Mouse (Mus musculus): Measurements from ENCODE around the gene Wbp1l.

GRCm38 (mm10) chr19:46598720-46599252 is at the start of gene Wbp1l:
- TF ChIP-seq POLR2A (IDR thresholded peaks at IDR 0.05; ENCODE audit: extremely low read depth, insufficient read depth, low read length) = peak; percentile 56; the same call in 1 of the 2 replicates
- no peak for TF ChIP-seq CTCF (IDR thresholded peaks at IDR 0.05; ENCODE audit: extremely low read depth, insufficient read depth, low read length)
